Mouse (Mus musculus) frontal cortex, postnatal 25 days (tissue): ENCODE measurements at regions not wholly inside any gene's neighbourhood (a gene's known extent, or its start where the extent isn't known, plus 50 kb on each side); places are given as distances from the start of the nearest gene placed in this dataset.

Source experiments
- DNase-seq, 2 experiments: peaks; one replicate each; pipeline ENCODE4 v3.0.0; 2022; ENCODE audit warnings: low spot score in 2 of 2

GRCm38 (mm10) chr14:29784506-29784905, 62.8 kb upstream of the Cacna2d3 start:
- no peak for DNase-seq

- DNase-seq = no peak
Measured at GRCm38 (mm10) chr14:29786431-29786830, 64.8 kb upstream of the Cacna2d3 start.

GRCm38 (mm10) chr14:29787796-29788195, 66.1 kb upstream of the Cacna2d3 start:
- DNase-seq = no peak

- DNase-seq = no peak
Measured at GRCm38 (mm10) chr14:29788351-29788750, 66.7 kb upstream of the Cacna2d3 start.

- DNase-seq = no peak
Measured at GRCm38 (mm10) chr14:29795325-29795724, 73.7 kb upstream of the Cacna2d3 start.

- no peak for DNase-seq
Measured at GRCm38 (mm10) chr14:29796396-29796795, 74.7 kb upstream of the Cacna2d3 start.

GRCm38 (mm10) chr14:29799852-29800251, 78.2 kb upstream of the Cacna2d3 start:
- DNase-seq = no peak

- DNase-seq = no peak
Measured at GRCm38 (mm10) chr14:29805234-29805633, 83.6 kb upstream of the Cacna2d3 start.

- no peak for DNase-seq
Measured at GRCm38 (mm10) chr14:29807881-29808280, 86.2 kb upstream of the Cacna2d3 start.

- no peak for DNase-seq
Measured at GRCm38 (mm10) chr14:29814626-29815025, 93.0 kb upstream of the Cacna2d3 start.

GRCm38 (mm10) chr14:29817548-29817947, 95.9 kb upstream of the Cacna2d3 start:
- no peak for DNase-seq

GRCm38 (mm10) chr14:29818251-29818650, 96.6 kb upstream of the Cacna2d3 start:
- peak in 1 of 2 experiments; percentile 7 for DNase-seq

- DNase-seq = peak in 1 of 2 experiments; percentile 20
Measured at GRCm38 (mm10) chr14:29818751-29819150, 97.1 kb upstream of the Cacna2d3 start.

GRCm38 (mm10) chr14:29837063-29837462, 115.4 kb upstream of the Cacna2d3 start:
- no peak for DNase-seq

GRCm38 (mm10) chr14:29839576-29839975, 117.9 kb upstream of the Cacna2d3 start:
- no peak for DNase-seq

GRCm38 (mm10) chr14:29841361-29842117, 119.9 kb upstream of the Cacna2d3 start:
- DNase-seq = no peak

GRCm38 (mm10) chr14:29847661-29848060, 120.4 kb upstream of the Selenok start:
- no peak for DNase-seq

- no peak for DNase-seq
Measured at GRCm38 (mm10) chr14:29851286-29851685, 116.8 kb upstream of the Selenok start.

- DNase-seq = no peak
Measured at GRCm38 (mm10) chr14:29851956-29852725, 116.0 kb upstream of the Selenok start.

GRCm38 (mm10) chr14:29862032-29862431, 106.1 kb upstream of the Selenok start:
- no peak for DNase-seq

GRCm38 (mm10) chr14:29866455-29867275, 101.4 kb upstream of the Selenok start:
- DNase-seq = peak in 1 of 2 experiments; percentile 25

GRCm38 (mm10) chr14:29867311-29867710, 100.8 kb upstream of the Selenok start:
- no peak for DNase-seq
